Mouse (Mus musculus): ENCODE measurements around the gene Gaa. TPM values are rescaled to one million over a fixed set of nuclear protein-coding genes. Genes with fewer than 3 reads are reported as not detected.
A peak's percentile ranks its signal among the peaks of the same experiment; 100 is the strongest.
"Not testable (repeated sequence)": the region's sequence is repeated elsewhere in the genome, so short reads cannot be mapped to it uniquely, and the experiment has no call there.

Gene Gaa
- polyA plus RNA-seq, 1 experiment from 2014 or later: 32.0 TPM

- Histone ChIP-seq H3K9me3 (replicated peaks) (no peaks in the 10 kb centered on the region), H3K4me1 (peaks cover 17% of the 10 kb centered on the region), H3K27ac (replicated peaks) (no peak overlapping the region), H3K4me3 (no peak overlapping the region), H3K27me3 (ENCODE audit: low read depth, poor library complexity, severe bottlenecking) (no peaks in the 10 kb centered on the region), H3K36me3 (peaks cover 61% of the 10 kb centered on the region)
- DNase-seq (ENCODE audit: low spot score): no peak
- 94% methylated on average over 8 of the region's 8 CpGs for WGBS
Observed at GRCm38 (mm10) chr11:119259977-119260376, 7.7 kb upstream of the Gaa start.

- 91% methylated on average over 13 of the region's 13 CpGs for WGBS
- peaks cover 54% of the 10 kb centered on the region for H3K36me3 ChIP-seq
Observed at GRCm38 (mm10) chr11:119264413-119264812, 3.3 kb upstream of the Gaa start.

GRCm38 (mm10) chr11:119265811-119266210 lies 1.9 kb upstream of the Gaa start:
- H3K27ac ChIP-seq (replicated peaks): no peak overlapping the region
- H3K4me1 ChIP-seq: peaks cover 25% of the 10 kb centered on the region
- no peak overlapping the region for H3K4me3 ChIP-seq
- peaks cover 40% of the 10 kb centered on the region for H3K36me3 ChIP-seq
- H3K27me3 ChIP-seq (ENCODE audit: low read depth, poor library complexity, severe bottlenecking): no peaks in the 10 kb centered on the region
- no peaks in the 10 kb centered on the region for H3K9me3 ChIP-seq (replicated peaks)
- 80% methylated on average over 7 of the region's 7 CpGs for WGBS
- no peak for DNase-seq (ENCODE audit: low spot score)

More at GRCm38 (mm10) chr11:119264413-119264812, 3.3 kb upstream of the Gaa start:
- Histone ChIP-seq H3K4me1 (peaks cover 21% of the 10 kb centered on the region), H3K4me3 (no peak overlapping the region), H3K27ac (replicated peaks) (no peak overlapping the region), H3K9me3 (replicated peaks) (no peaks in the 10 kb centered on the region), H3K27me3 (ENCODE audit: low read depth, poor library complexity, severe bottlenecking) (no peaks in the 10 kb centered on the region)
- DNase-seq (ENCODE audit: low spot score): no peak

- Histone ChIP-seq H3K4me1 (peaks cover 25% of the 10 kb centered on the region), H3K27ac (replicated peaks) (0 out of 2 replicates have a peak overlapping the region, but pooled peaks have one; percentile 14), H3K4me3 (peak overlapping the region; percentile 67), H3K27me3 (ENCODE audit: low read depth, poor library complexity, severe bottlenecking) (no peaks in the 10 kb centered on the region), H3K9me3 (replicated peaks) (no peaks in the 10 kb centered on the region), H3K36me3 (peaks cover 27% of the 10 kb centered on the region)
- no peak for DNase-seq (ENCODE audit: low spot score)
- 61% methylated on average over 6 of the region's 6 CpGs for WGBS
Observed at GRCm38 (mm10) chr11:119267241-119267674, 429 bp upstream of the Gaa start.

GRCm38 (mm10) chr11:119268557-119269195 lies 989 bp downstream of the Gaa start:
- DNase-seq (ENCODE audit: low spot score): no peak
- 83% methylated on average over 16 of the region's 16 CpGs for WGBS
- H3K4me1 ChIP-seq: peaks cover 25% of the 10 kb centered on the region
- no peaks in the 10 kb centered on the region for H3K9me3 ChIP-seq (replicated peaks)
- peaks cover 23% of the 10 kb centered on the region for H3K36me3 ChIP-seq
- H3K27ac ChIP-seq (replicated peaks): peak overlapping the region; percentile 82; the same call in 1 of the 2 replicates
- no peaks in the 10 kb centered on the region for H3K27me3 ChIP-seq (ENCODE audit: low read depth, poor library complexity, severe bottlenecking)
- peak overlapping the region; percentile 67 for H3K4me3 ChIP-seq

GRCm38 (mm10) chr11:119272492-119272891 lies 4.8 kb downstream of the Gaa start:
- peaks cover 24% of the 10 kb centered on the region for H3K4me1 ChIP-seq
- H3K4me3 ChIP-seq; H3K27ac ChIP-seq (replicated peaks); DNase-seq (ENCODE audit: low spot score); H3K9me3 ChIP-seq (replicated peaks); H3K27me3 ChIP-seq (ENCODE audit: low read depth, poor library complexity, severe bottlenecking): not testable (repeated sequence)
- WGBS: 58% methylated on average over 3 of the region's 3 CpGs
- H3K36me3 ChIP-seq: peaks cover 34% of the 10 kb centered on the region

GRCm38 (mm10) chr11:119273186-119273930 lies 5.7 kb downstream of the Gaa start:
- Histone ChIP-seq H3K4me3 (no peak overlapping the region), H3K9me3 (replicated peaks) (no peaks in the 10 kb centered on the region), H3K27me3 (ENCODE audit: low read depth, poor library complexity, severe bottlenecking) (no peaks in the 10 kb centered on the region), H3K36me3 (peaks cover 34% of the 10 kb centered on the region), H3K4me1 (peaks cover 16% of the 10 kb centered on the region), H3K27ac (replicated peaks) (no peak overlapping the region)
- no peak for DNase-seq (ENCODE audit: low spot score)
- 90% methylated on average over 8 of the region's 8 CpGs for WGBS

- H3K9me3 ChIP-seq (replicated peaks): no peaks in the 10 kb centered on the region
- peaks cover 43% of the 10 kb centered on the region for H3K36me3 ChIP-seq
- 85% methylated on average over 15 of the region's 15 CpGs for WGBS
- peaks cover 14% of the 10 kb centered on the region for H3K4me1 ChIP-seq
- no peak for DNase-seq (ENCODE audit: low spot score)
- no peaks in the 10 kb centered on the region for H3K27me3 ChIP-seq (ENCODE audit: low read depth, poor library complexity, severe bottlenecking)
- H3K4me3 ChIP-seq: no peak overlapping the region
- no peak overlapping the region for H3K27ac ChIP-seq (replicated peaks)
Observed at GRCm38 (mm10) chr11:119281030-119281429, 13.3 kb downstream of the Gaa start.

- WGBS: 84% methylated on average over 9 of the region's 9 CpGs
- Histone ChIP-seq H3K4me3 (no peak overlapping the region), H3K9me3 (replicated peaks) (no peaks in the 10 kb centered on the region), H3K27me3 (ENCODE audit: low read depth, poor library complexity, severe bottlenecking) (no peaks in the 10 kb centered on the region), H3K4me1 (peaks cover 11% of the 10 kb centered on the region), H3K27ac (replicated peaks) (no peak overlapping the region), H3K36me3 (peaks cover 88% of the 10 kb centered on the region)
- DNase-seq (ENCODE audit: low spot score): no peak
Observed at GRCm38 (mm10) chr11:119285791-119286527, 18.3 kb downstream of the Gaa start.

- H3K27ac ChIP-seq (replicated peaks): no peak overlapping the region
- no peaks in the 10 kb centered on the region for H3K9me3 ChIP-seq (replicated peaks)
- WGBS: 93% methylated on average over 20 of the region's 20 CpGs
- H3K4me1 ChIP-seq: peaks cover 11% of the 10 kb centered on the region
- no peak for DNase-seq (ENCODE audit: low spot score)
- no peaks in the 10 kb centered on the region for H3K27me3 ChIP-seq (ENCODE audit: low read depth, poor library complexity, severe bottlenecking)
- H3K4me3 ChIP-seq: no peak overlapping the region
- peaks cover 94% of the 10 kb centered on the region for H3K36me3 ChIP-seq
Observed at GRCm38 (mm10) chr11:119287207-119287992, 19.7 kb downstream of the Gaa start.

- H3K36me3 ChIP-seq: peaks cover 99% of the 10 kb centered on the region
Observed at GRCm38 (mm10) chr11:119292861-119293260, 25.2 kb downstream of the Gaa start.

GRCm38 (mm10) chr11:119297996-119298395 lies 30.3 kb downstream of the Gaa start:
- H3K36me3 ChIP-seq: peaks cover 55% of the 10 kb centered on the region
- no peaks in the 10 kb centered on the region for H3K9me3 ChIP-seq (replicated peaks)
- no peak overlapping the region for H3K27ac ChIP-seq (replicated peaks)
- peak overlapping the region; percentile 94 for H3K4me3 ChIP-seq
- 89% methylated on average over 6 of the region's 6 CpGs for WGBS
- no peak for DNase-seq (ENCODE audit: low spot score)
- peaks cover 30% of the 10 kb centered on the region for H3K4me1 ChIP-seq
- H3K27me3 ChIP-seq (ENCODE audit: low read depth, poor library complexity, severe bottlenecking): no peaks in the 10 kb centered on the region

More at GRCm38 (mm10) chr11:119292861-119293260, 25.2 kb downstream of the Gaa start:
- not testable (repeated sequence) for H3K9me3 ChIP-seq (replicated peaks); H3K27me3 ChIP-seq (ENCODE audit: low read depth, poor library complexity, severe bottlenecking); H3K4me1 ChIP-seq; H3K4me3 ChIP-seq; DNase-seq (ENCODE audit: low spot score); H3K27ac ChIP-seq (replicated peaks)
- 96% methylated on average over 8 of the region's 8 CpGs for whole genome bisulfite sequencing

Data from midbrain, embryonic 10.5 days (tissue).